Mouse (Mus musculus) bone marrow, adult 2 months (tissue): ENCODE data around the gene Nol4l.

Source experiments
- CTCF ChIP-seq: fragments of 200-500 bp; IDR thresholded peaks from 2 replicates; pipeline ENCODE4 v1.5.1; 2011; ENCODE audit warnings: low read length, control low read depth; ENCODE audit not compliant: control insufficient read depth, insufficient read depth
- POLR2A ChIP-seq: fragments of 200-500 bp; IDR thresholded peaks from 2 replicates; pipeline ENCODE4 v1.6.1; 2011; ENCODE audit warnings: low read depth, mild to moderate bottlenecking, control low read depth, low read length, borderline replicate concordance; ENCODE audit not compliant: control insufficient read depth

DNA sequence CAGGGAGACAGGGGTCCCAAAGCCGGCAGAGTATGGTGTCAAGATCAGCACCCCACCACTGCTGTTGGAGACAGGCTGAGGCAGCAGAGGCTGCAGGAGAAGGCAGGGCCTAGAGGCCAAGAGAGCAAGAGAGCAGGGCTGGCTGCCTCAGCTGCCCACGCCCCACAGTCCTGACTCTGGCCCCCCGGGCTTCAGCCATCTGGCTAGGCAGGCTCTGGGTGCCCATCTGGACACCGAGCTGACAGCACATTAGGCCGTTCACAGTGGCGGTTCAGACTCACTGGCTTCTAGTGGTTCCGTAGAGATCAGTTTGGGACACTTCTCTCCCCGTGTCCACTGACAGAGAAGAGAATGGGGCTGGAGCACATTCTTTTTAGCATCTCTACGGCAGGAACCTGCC, 26.4 kb upstream of the Nol4l start:
- TF ChIP-seq CTCF (no peak), POLR2A (no peak)
